Mouse (Mus musculus) telencephalon, adult 2 months (tissue): ENCODE measurements around the gene Prmt9.

ENCODE experiments used
- DNase-seq: peaks from one replicate; pipeline ENCODE4 v3.0.0-alpha.2; 2011; ENCODE audit warnings: low read depth, low spot score

Prmt9 gene

GRCm38 (mm10) chr8:77534358-77534992 is 14.7 kb upstream of the Prmt9 start:
- DNase-seq, result no peak

DNA sequence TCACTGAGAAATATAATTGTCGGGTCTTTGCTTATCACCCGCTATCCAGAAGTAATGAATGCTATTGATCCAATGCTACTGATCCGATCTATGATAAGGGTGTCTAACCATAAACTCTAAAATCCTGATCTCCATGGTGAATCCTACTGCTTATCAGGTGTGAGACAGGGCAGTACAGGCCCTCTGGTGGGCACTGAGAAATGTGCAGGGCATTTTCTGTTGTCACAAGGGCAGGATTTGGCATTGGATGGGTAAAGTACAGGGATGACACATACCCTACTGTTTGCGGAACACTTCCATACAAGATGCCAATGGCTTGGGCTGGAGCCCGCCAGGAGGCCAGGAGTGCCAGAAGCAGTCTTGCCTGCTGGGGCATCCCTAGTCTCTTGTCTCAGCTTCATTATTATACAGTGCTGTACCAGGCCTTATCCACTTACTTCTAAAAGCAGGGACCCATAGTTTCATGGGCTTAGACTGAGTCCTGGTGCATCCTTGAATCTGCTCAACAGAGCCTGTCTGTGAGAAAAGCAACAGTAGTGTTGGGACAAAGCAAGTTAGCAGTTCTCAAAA is 14.1 kb upstream of the Prmt9 start:
- DNase-seq, result no peak

DNA sequence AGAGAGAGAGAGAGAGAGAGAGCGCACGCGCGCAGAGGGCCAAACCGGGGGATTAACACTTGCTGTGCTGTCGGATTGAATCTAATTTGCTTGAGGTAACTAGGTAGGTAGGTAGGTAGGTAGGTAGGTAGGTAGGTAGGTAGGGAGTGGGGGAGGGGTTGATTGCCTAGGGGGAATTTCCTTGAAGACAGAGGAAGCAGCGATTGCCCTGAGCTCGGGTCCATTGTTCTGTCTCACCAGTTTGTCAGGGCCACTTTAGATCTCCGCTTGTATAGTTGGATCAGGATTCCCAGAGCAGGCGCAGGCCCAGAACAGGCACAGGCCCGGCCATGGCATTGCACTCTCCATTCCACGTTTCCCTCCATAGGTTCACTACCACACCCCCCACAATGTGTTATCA is 12.4 kb upstream of the Prmt9 start:
- no peak for DNase-seq

- DNase-seq, result no peak
Observed at GRCm38 (mm10) chr8:77538256-77538655, 10.9 kb upstream of the Prmt9 start.

- DNase-seq, result no peak
Observed at GRCm38 (mm10) chr8:77543152-77543777, 5.9 kb upstream of the Prmt9 start.

DNA sequence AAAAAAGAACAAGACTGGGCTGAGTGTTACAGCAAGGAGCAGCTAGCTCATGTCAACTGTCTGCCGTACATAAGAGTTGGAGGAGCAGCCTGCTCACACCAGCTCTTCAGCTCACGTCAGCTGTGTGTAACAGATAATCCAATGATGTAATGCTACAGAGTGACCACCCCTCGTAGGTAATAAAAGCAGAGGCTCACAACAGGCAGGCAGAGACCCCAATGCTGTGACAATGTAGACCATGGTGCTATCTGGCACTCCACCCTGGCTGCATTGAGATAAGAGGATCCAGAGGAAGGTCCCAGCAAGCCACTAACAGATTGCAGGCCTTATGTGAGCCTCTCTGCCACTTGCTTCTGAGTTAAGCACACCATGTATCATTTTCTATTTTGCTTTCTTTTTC is 4.8 kb upstream of the Prmt9 start:
- DNase-seq, result no peak

GRCm38 (mm10) chr8:77545616-77546015 is 3.6 kb upstream of the Prmt9 start:
- DNase-seq, result no peak

DNA sequence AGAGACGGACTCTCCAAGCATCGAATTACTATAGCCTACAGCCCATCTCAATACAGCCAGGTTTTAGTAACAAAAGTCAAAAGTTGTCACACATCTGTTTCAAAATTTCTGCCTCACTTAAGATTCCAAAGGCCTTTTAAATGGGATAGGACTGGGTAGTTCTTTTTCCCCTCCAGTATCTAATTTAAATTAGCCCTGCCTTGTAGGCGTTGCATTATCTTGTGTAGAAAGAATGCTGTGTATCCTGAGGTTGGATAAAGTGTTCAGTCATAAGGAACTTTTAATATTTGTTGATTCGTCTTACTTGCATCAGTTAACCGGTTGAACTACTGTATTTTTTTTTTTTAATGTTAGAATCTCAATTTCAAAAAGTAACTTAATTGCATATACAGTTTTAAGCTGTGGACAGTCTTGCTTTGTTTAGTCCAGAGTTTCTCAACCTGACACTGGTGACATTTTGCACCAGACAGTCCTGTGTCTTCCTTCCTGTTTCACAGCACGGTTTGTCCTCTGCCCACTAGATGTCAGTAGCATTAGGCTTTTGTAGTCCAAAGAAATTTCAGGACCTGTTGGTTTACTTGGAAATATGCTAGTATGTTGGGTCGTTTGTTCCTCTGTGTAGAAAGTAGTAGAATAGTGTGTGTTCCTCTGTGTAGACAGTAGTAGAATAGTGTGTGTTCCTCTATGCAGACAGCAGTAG is 834 bp downstream of the Prmt9 start:
- no peak for DNase-seq

DNA sequence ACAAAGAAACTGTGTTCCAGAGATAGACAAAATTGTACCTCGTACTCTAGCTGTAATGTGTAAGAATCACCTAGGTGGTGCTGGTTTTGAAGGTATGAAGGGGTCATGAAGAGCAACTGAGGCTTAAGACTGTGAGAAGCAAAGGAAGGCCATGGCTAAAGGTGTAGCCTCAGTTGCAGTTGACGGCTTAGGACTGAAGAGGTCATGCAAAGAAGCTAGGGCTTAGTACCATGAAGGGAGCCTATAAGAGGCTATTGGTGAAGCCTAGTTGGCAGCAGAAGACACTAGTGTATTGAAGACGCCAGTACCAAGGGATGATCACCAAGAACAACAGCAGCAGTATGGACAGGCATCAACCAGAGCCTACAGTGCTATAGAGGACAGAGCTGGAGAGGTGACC is 3.3 kb downstream of the Prmt9 start:
- no peak for DNase-seq

GRCm38 (mm10) chr8:77561441-77561840 is 12.2 kb downstream of the Prmt9 start:
- no peak for DNase-seq

DNA sequence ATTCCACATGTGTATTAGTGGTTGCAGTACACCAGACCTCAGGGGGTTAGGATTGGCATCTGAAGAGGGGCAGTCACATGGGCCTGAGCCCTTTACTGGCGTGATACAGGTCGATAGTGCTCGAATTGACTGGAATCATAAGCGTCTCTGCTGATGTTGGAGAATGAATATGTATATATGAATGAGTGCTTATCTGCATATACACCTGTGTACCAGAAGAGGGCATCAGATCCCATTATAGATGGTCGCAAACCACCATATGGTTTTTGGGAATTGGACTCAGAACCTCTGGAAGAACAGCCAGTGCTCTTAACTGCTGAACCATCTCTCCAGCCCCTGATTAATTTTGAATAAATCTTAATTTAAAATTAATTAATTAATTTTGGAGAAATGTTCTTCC is 25.0 kb downstream of the Prmt9 start:
- no peak for DNase-seq

DNA sequence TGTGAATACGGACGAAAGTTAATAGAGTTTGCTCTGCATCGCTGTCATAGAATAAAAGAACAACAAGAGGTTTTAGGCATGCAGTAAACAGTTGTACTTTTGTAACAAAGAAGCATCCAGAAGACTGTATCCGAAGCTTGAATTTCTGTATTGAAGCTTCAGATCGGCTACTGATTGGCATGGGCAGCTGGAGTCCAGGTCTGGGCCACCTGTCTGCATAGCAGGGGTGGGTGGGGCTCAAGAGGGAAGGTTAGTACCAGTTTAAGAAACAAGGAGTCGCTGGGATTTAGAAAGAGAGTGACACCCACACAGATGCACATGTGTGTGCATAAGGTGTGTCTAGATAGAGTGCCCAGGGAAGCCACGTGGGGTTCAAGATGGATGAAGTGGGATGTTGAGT is 28.5 kb downstream of the Prmt9 start:
- DNase-seq, result no peak

DNA sequence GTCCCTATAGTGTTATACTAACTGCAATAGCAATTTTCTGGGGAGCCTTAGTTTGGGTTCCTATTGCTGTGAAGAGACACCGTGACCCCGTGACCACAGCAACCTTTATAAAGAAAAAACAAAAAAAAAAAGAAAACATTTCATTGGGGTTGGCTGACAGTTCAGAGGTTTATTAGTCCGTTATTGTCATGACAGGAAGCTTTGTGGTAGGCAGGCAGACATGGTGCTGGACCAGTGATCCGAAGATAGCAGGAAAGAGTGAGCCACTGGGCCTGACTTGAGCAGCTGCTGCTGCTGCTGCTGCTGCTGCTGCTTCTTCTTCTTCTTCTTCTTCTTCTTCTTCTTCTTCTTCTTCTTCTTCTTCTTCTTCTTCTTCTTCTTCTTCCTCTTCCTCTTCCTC is 35.0 kb downstream of the Prmt9 start:
- DNase-seq, result no peak

GRCm38 (mm10) chr8:77609621-77610020 is 60.4 kb downstream of the Prmt9 start:
- no peak for DNase-seq

- DNase-seq, result peak; percentile 99
Observed at GRCm38 (mm10) chr8:77610374-77610969, 61.3 kb downstream of the Prmt9 start, which contains the start of gene Tmem184c. Gene Tmem184c, minus strand, starts transcription at chr8:77610698.

DNA sequence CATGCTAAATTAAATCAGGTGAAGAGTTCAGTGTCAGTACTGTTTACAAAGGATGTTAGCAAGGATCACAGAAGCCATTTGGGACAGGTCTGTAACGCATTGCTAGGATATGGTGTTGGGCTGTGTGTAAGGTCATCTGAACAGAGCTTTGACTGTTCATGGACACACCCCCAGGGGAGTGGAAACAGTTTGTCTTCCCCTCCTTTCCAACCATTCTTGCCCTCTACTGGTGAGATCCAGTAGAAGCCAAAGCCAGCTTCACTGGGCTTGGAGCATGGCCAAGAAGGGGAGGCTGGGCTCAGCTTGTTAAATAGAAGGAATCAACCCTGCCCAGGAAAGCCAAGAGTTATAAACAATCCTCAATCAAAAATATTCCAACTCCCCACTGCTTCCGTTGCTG is 68.7 kb downstream of the Prmt9 start:
- DNase-seq, result no peak

- no peak for DNase-seq
Observed at GRCm38 (mm10) chr8:77623677-77624209, 74.5 kb downstream of the Prmt9 start.

- peak; percentile 34 for DNase-seq
Observed at GRCm38 (mm10) chr8:77629858-77630537, 80.8 kb downstream of the Prmt9 start.

DNA sequence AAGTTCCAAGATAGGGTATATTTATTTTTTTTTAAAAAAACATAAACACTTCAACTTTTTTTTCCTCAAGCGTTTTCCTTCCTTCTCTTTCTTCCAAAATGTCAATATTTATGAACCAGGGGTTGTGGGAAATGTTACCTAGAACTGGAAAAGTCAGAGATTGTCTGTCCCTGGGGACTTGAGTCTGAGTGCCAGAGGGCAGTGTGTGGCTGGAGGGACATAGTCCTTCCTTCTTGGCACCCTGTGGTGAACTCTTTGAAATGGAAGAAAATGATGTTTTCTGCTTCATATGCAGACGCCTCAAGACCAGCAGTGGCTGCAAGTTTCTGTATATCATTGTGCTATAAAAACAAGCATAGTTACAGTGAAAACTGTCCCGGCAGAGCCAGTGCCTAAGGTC is 81.5 kb downstream of the Prmt9 start:
- no peak for DNase-seq
